Mouse (Mus musculus) spleen, adult 2 months (tissue): Measurements from ENCODE around the gene Sap30bp.

ENCODE experiments used
- CTCF ChIP-seq: fragments of 200-500 bp; IDR thresholded peaks from 2 replicates; pipeline ENCODE4 v1.5.1; 2011; ENCODE audit warnings: mild to moderate bottlenecking, inconsistent platforms; ENCODE audit not compliant: insufficient read depth, insufficient read length, insufficient replicate concordance; ENCODE audit errors: extremely low read depth
- POLR2A ChIP-seq: fragments of 200-500 bp; IDR thresholded peaks from 2 replicates; pipeline ENCODE4 v1.6.1; 2011; ENCODE audit warnings: low read depth, low read length, inconsistent platforms

DNA sequence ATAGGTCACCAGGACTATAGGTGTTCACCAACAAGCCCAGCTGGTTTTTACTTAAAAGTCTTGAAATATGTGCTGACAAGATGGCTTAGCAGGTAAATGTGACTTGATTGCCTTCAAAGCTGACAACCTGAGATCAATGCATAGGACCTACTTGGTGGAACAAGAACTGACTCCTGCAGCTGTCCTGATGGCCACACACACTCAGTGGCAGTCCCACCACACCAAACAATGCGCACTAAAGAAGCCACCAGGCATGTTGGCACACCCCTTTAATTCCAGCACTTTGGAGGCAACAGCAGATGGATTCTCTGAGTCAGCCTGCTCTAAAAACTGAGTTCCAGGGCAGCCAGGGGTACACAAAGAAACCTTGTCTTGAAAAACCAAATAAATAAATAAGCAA is 11.1 kb upstream of the Sap30bp start:
- no peak for TF ChIP-seq CTCF
- TF ChIP-seq POLR2A = no peak
